Mouse (Mus musculus): ENCODE measurements around the gene Slc43a2.

- peak; percentile 96 for TF ChIP-seq CTCF (IDR thresholded peaks at IDR 0.05)
- no peak for TF ChIP-seq EP300 (IDR thresholded peaks at IDR 0.05)
Observed at GRCm38 (mm10) chr11:75510627-75510993, 20.9 kb upstream of the Slc43a2 start.

All from lung, postnatal 0 days (tissue).